Comparison of ENCODE assay signal across 17 mouse cellular contexts in genomic region chr15:89136461-89137155, GRCm38 (mm10).
"Had no signal": no experiment of that assay in that cellular context is flagged by ENCODE, and none has a peak within 500 bp of the region (broad histone marks: within the 10 kb centered on the region; RNA-seq: fewer than 3 reads in every experiment).

No protein-coding gene starts in this region.

- H3K9me3 ChIP-seq: midbrain, embryonic 10.5 days; neural tube, embryonic 13.5 days; neural tube, embryonic 15.5 days had no signal

- H3K9ac ChIP-seq: lung, embryonic 14.5 days; neural tube, embryonic 13.5 days; neural tube, embryonic 15.5 days had no signal

- DNase-seq: lung, adult 18-20 months; lung, embryonic 14.5 days; lung, postnatal 10 days; midbrain, embryonic 14.5 days; retina, postnatal 1 day; right cerebral cortex, adult 18-20 months; right cerebral cortex, postnatal 25 days; right cerebral cortex, postnatal 4 days; spleen, adult 18-20 months; thymus, adult 18-20 months; thymus, postnatal 14 days; thymus, postnatal 36 days had no signal

- H3K4me2 ChIP-seq: lung, embryonic 14.5 days; neural tube, embryonic 13.5 days; neural tube, embryonic 15.5 days had no signal

- H3K27ac ChIP-seq: midbrain, embryonic 10.5 days; neural tube, embryonic 13.5 days; neural tube, embryonic 15.5 days had no signal

- H3K36me3 ChIP-seq: neural tube, embryonic 13.5 days; neural tube, embryonic 15.5 days had no signal

- ATAC-seq: midbrain, embryonic 16.5 days had no signal

- H3K4me3 ChIP-seq: midbrain, embryonic 10.5 days; myocyte; neural tube, embryonic 13.5 days; neural tube, embryonic 15.5 days had no signal
